Mouse (Mus musculus) liver, postnatal 0 days (tissue): ENCODE results near the gene Col5a2.

Experiments used
- CTCF ChIP-seq: sonication (generic); IDR thresholded peaks from 2 replicates; pipeline ENCODE4 v1.5.1; 2016; ENCODE audit warnings: antibody characterized with exemption, low read depth
- EP300 ChIP-seq: IDR thresholded peaks from 2 replicates; pipeline ENCODE4 v1.6.1; 2016; ENCODE audit warnings: antibody characterized with exemption, low read depth, mild to moderate bottlenecking

DNA sequence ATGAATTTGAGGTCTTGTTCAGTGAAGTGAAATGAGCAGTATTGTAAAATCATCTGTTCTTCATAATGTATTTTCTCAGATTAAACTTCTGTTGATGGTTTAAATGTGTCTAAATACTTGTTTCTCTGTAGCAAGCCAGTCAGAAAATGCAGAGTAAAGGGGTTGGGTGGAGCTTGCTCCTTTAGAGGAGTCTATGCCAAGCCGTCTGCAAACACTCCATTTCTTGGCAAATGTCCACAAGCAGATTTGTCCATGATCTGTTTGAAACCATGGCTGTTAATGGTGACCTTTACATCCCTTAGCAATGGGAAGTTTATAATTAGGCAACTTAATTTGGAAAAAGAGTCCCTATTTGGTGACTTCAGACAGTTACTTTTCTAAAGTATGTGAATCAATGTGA lies 38.8 kb upstream of the Col5a2 start:
- TF ChIP-seq CTCF (no peak), EP300 (no peak)
